Mouse (Mus musculus) cerebellum, postnatal 25 days (tissue): Measurements from ENCODE around the gene Gadd45gip1.
"Not testable (repeated sequence)": the region's sequence is repeated elsewhere in the genome, so short reads cannot be mapped to it uniquely, and the experiment has no call there.

ENCODE experiments used
- DNase-seq, 2 experiments: peaks; one replicate each; pipeline ENCODE4 v3.0.0; 2021; ENCODE audit warnings: mixed read lengths in 2 of 2

Gadd45gip1 gene

GRCm38 (mm10) chr8:84797256-84797797 is 34.0 kb upstream of the Gadd45gip1 start:
- DNase-seq = peak; percentile 31 to 41

GRCm38 (mm10) chr8:84797971-84798370 is 33.4 kb upstream of the Gadd45gip1 start:
- peak in 1 of 2 experiments; percentile 42 for DNase-seq

GRCm38 (mm10) chr8:84798446-84799135 is 32.7 kb upstream of the Gadd45gip1 start:
- peak; percentile 48 to 61 for DNase-seq

GRCm38 (mm10) chr8:84799136-84799931 is 32.0 kb upstream of the Gadd45gip1 start:
- peak; percentile 81 to 82 for DNase-seq

DNA sequence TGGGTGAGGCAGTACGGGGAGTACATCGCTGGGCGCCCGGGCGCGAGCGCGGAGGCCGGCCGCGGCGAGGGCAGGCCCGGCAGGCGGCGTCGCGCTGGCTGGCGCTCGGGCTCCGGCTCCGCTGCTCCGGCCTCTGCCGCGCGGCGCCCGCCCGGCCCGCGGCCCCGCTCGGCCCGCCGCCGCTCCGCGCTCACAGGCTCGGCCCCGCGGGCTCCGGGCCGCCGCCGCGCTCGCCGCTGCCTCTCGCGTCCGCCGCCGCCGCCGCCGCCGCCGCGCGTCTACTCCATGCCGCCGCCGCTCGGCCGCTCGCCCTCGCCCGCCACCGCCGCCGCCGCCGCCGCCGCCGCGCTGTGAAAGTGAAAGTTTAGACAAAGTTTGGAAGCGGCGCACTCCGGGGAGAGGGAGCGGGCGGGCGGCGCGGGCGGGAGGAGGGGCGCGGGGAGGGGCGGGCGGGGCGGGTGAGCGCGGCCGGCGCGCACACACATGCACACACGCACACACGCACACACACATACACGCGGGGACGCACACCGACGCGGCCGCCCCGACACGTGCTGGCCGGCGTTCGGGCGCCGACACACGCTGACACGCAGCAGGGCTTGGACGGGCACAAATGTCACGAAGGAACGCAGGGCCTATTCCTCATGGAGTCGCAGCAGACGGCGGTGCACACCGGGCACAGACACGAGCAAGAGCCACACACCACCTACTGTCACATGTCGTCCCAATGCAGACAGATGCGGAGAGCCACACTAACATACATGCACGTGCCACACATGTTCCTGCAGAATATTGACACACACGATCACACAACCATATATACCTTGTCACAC is 31.1 kb upstream of the Gadd45gip1 start, which contains the start of gene Nfix:
Nfix (minus strand) TSS at position 346 of the 833 bp plus-strand sequence.
- peak; percentile 84 to 90 for DNase-seq

DNA sequence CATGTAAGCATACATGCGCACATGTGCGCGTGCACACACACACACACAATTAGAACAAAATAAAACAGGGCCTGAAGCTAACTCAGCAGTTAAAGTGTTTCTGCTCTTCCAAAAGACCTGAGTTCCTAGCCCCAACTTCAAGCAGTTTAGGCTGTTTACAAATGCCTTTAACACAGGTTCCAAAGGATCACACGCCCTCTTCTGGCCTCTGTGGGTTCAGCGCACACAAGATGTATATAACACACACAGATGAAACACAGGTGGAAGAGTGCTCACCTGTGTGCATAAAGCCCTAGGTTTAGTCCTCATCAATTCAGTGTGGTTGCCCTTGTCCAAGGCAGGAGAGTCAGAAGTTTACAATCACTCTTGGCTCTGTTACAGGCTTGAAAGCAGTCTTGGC is 25.3 kb upstream of the Gadd45gip1 start:
- DNase-seq = no peak

- DNase-seq = no peak
Observed at GRCm38 (mm10) chr8:84809109-84809940, 22.0 kb upstream of the Gadd45gip1 start.

- DNase-seq = no peak
Observed at GRCm38 (mm10) chr8:84809941-84810280, 21.4 kb upstream of the Gadd45gip1 start.

GRCm38 (mm10) chr8:84810896-84811295 is 20.4 kb upstream of the Gadd45gip1 start:
- DNase-seq = peak; percentile 99

DNA sequence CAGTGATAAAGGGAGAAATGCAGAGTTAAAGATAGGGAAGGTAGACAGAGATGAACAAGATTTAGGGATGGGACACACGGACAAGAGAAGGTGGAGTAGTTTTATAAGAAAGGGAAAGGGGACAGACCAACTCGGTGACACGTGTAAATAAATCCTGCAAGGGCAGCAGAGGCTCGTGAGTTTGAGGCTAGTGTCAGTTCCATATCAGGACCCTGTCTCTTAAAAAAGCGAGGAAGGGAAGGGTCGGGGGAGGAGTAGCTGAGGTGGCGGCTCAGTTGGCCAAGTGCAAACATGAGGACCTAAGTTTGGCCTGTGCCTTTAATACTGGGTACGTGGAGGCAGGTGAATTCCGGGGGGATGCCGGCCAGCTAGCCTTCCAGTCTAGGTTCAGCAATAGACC is 20.0 kb upstream of the Gadd45gip1 start:
- peak in 1 of 2 experiments; percentile 34 for DNase-seq

DNA sequence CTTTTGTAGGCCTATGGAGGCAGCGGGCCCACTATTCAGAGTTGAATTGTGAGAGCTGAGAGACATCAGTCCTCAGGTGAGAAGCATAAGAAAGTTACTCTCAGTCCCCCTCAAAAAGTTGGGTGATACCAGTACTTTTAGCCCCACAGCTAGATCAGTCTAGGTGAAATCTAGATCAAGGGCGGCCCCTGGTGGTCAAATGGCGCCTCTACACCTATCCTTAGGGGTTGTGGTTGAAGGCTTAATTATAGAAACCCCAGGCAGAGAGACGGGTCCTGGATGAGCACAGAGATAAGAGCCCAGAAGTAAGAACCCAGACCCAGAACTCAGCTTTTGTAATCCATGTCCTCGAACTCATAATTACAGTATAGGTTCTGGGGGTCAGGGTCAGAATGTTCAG is 18.3 kb upstream of the Gadd45gip1 start:
- peak; percentile 90 to 93 for DNase-seq

DNA sequence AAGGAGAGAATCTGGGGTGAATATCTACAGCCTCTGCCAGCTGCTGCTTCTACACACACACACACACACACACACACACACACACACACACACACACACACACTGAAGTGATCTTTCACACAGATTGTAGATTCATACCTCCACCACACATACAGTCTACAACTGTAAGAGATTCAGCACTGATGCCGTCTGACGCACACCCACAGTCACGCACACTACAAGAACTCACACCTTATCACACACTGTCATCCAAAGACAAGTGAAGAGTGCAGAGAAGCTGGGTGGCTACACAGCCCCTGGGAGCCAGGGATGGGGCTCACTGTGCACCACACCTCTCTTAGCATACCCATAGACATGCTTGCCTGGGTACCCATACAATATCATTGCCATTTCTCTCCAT is 17.5 kb upstream of the Gadd45gip1 start:
- peak in 1 of 2 experiments; percentile 27 for DNase-seq

- DNase-seq = no peak
Observed at GRCm38 (mm10) chr8:84814240-84814554, 17.1 kb upstream of the Gadd45gip1 start.

GRCm38 (mm10) chr8:84814555-84815441 is 16.5 kb upstream of the Gadd45gip1 start:
- peak; percentile 65 to 76 for DNase-seq

GRCm38 (mm10) chr8:84815547-84815946 is 15.8 kb upstream of the Gadd45gip1 start:
- peak; percentile 98 to 99 for DNase-seq

- peak in 1 of 2 experiments; percentile 32 for DNase-seq
Observed at GRCm38 (mm10) chr8:84816117-84816516, 15.2 kb upstream of the Gadd45gip1 start.

DNA sequence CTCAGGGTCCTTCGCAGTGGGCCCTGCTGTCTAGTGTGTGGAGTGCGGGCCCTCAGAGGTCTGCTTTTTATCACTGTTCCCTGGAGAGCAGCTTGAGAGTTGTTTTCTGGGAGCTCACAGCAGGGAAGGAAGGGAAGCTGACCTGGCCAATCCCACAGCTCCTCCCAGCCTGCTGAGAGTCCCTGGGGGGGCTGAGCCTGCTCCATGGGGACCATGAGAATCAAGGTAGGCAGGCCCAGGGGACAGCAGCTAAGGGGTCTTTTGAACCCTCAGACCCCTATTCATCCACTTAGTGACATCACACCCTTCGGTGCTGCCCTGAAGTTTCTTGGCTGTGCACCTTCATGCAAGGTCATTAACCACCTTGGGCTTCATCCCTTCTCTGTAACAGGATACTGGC is 8.6 kb upstream of the Gadd45gip1 start, which contains the start of gene Dand5:
Dand5 (minus strand) TSS at position 101 of the 400 bp plus-strand sequence.
- no peak for DNase-seq

DNA sequence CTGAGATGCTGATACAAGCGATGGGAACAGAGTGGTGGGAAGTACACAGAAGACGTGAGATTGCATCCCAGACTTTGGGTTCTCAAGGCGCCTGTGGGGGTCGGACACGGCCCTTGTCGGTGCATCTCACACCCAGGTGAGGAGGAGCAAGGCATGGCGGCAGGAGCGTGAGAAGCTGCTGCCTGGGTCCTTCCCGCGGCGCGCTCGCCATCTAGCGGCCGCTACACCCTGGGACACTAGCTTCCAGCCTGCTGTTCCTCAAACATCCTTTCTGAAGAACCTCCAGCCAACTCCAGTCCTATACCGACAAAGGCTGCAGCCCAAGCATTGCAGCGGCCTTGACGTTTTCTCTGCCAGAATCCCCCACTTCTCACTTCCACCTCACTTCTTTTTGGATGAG is 7.7 kb upstream of the Gadd45gip1 start:
- peak; percentile 83 to 88 for DNase-seq

DNA sequence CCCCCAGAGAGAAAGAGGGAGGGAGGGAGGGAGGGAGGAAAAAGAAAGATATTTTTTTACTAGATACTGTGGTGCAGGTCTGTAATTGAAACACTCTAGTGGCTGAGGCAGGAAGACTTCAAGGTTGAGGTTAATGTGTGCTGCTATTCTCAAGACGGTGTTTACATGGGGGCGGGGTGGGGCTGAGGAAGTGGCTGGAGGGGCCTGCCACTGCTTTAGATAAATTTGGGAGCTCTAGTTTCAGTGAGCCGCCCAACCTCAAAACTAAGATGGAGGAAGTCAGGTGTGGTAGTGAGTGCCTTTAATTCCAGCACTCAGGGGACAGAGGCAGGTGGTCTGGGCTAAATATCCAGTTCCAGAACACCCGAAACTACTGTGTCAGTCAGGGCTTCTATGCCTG is 5.7 kb upstream of the Gadd45gip1 start:
- no peak for DNase-seq

DNA sequence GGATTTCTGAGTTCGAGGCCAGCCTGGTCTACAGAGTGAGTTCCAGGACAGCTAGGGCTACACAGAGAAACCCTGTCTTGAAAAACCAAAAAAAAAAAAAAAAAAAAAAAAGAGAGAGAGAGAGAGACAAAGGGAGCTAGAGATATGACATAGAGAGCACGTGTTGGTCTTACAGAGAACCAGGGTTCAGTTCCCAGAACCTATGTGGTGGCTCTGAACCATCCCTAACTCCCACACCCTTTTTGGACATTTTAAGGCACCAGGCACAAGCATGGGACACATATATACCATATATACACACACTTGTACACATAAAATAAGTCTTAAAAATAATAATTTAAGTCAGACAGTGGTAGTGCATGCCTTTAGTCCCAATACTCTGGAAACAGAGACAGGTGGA is 4.8 kb upstream of the Gadd45gip1 start:
- DNase-seq = not testable (repeated sequence)
